Mouse (Mus musculus) small intestine, adult 2 months (tissue): ENCODE results near the gene Cmya5.

ENCODE experiments used
- CTCF ChIP-seq: fragments of 200-500 bp; IDR thresholded peaks from 2 replicates; pipeline ENCODE4 v1.5.1; 2012; ENCODE audit warnings: low read depth, mild to moderate bottlenecking, control low read depth, inconsistent platforms, low read length, moderate library complexity, mixed read lengths; ENCODE audit not compliant: insufficient replicate concordance, insufficient read length; ENCODE audit errors: extremely low read depth
- POLR2A ChIP-seq: fragments of 200-500 bp; IDR thresholded peaks from 2 replicates; pipeline ENCODE4 v1.6.1; 2012; ENCODE audit warnings: low read depth, mild to moderate bottlenecking, control low read depth, inconsistent platforms, low read length, moderate library complexity

- TF ChIP-seq POLR2A: no peak
- TF ChIP-seq CTCF: no peak
These were observed 86.8 kb downstream of the Cmya5 start for GRCm38 (mm10) chr13:93057492-93058260.
